Mouse (Mus musculus) cerebellum, adult (tissue): ENCODE measurements around the gene Mrpl24.

Source experiments
- ATAC-seq: cut with Nextera tagmentation; 2 replicates; pipeline ENCODE4 v1.9.2; 2017; ENCODE audit warnings: mild to moderate bottlenecking, moderate library complexity, mixed read lengths; ENCODE audit not compliant: insufficient number of reproducible peaks, low FRiP score, low TSS enrichment

Mrpl24 gene

DNA sequence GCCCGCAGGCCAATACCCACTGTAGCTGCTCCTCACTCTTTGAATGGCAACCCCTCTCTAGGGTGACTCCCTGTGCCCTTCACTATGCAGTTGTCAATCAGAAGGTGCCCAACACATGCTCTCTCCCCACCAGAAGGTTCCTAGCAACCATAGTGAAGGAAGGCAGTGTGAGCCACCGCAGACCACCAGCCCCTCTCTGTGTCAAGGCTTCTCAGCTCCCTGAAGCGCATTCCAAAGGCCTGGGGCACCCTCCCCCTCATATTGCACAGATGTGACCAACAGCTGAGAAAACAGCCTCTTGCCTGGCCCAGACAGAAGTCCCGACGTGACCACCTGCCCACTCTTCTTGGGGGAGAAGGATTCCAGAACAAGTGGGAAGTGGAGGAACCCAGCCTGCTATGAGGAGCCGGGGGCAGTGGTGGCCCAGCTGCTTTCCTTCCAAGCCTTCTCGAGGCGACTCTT is 52.9 kb downstream of the Mrpl24 start:
- no peak for ATAC-seq

DNA sequence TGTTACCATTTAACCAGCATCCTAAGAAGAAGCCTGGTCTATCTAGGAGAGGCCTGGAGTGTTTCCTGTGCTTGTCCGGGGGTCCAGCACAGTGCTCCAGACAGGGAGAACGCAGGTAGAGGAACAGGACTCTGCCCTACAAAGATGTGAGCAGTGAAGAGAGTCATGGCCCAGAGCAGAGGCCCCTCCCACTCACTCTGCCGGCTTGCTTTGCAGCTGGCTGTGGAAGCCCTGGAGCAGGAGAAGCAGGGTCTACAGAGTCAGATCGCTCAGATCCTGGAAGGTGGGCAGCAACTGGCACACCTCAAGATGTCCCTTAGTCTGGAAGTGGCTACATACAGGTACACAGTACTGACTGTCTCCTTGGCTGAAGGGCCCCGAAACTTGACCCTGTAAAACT is 53.5 kb downstream of the Mrpl24 start:
- ATAC-seq, result no peak
